Mouse (Mus musculus): Measurements from ENCODE around the gene Cdc42se2. TPM values are rescaled to one million over a fixed set of nuclear protein-coding genes. Genes with fewer than 3 reads are reported as not detected.
A peak's percentile ranks its signal among the peaks of the same experiment; 100 is the strongest.

The Cdc42se2 gene
- polyA plus RNA-seq, 1 experiment from 2014 or later: 136 TPM

GRCm38 (mm10) chr11:54771549-54771948 lies 15.9 kb downstream of the Cdc42se2 start:
- no peak for ATAC-seq
- H3K4me2 ChIP-seq (ENCODE audit: low read length): no peak overlapping the region
- H3K9me3 ChIP-seq (ENCODE audit: control insufficient read depth, low read length): no peaks in the 10 kb centered on the region
- H3K27ac ChIP-seq (ENCODE audit: low read depth, low read length): no peak overlapping the region
- no peaks in the 10 kb centered on the region for H3K36me3 ChIP-seq (ENCODE audit: control insufficient read depth, insufficient read depth, low read length)
- no peak overlapping the region for H3K9ac ChIP-seq (ENCODE audit: low read depth, low read length)
- H3K27me3 ChIP-seq (replicated peaks; ENCODE audit: control insufficient read depth, insufficient read depth, low read length): no peaks in the 10 kb centered on the region
- no peak overlapping the region for H3K4me3 ChIP-seq (ENCODE audit: low read length)
- H3K4me1 ChIP-seq (ENCODE audit: control insufficient read depth, insufficient read depth, low read depth, low read length): peaks cover 5% of the 10 kb centered on the region

GRCm38 (mm10) chr11:54769843-54770242 lies 17.6 kb downstream of the Cdc42se2 start:
- no peak overlapping the region for H3K9ac ChIP-seq (ENCODE audit: low read depth, low read length)
- H3K4me3 ChIP-seq (ENCODE audit: low read length): no peak overlapping the region
- no peaks in the 10 kb centered on the region for H3K36me3 ChIP-seq (ENCODE audit: control insufficient read depth, insufficient read depth, low read length)
- WGBS: 89% methylated on average over 5 of the region's 5 CpGs
- peaks cover 5% of the 10 kb centered on the region for H3K4me1 ChIP-seq (ENCODE audit: control insufficient read depth, insufficient read depth, low read depth, low read length)
- no peak overlapping the region for H3K4me2 ChIP-seq (ENCODE audit: low read length)
- H3K9me3 ChIP-seq (ENCODE audit: control insufficient read depth, low read length): no peaks in the 10 kb centered on the region
- no peak for ATAC-seq
- no peak overlapping the region for H3K27ac ChIP-seq (ENCODE audit: low read depth, low read length)
- no peaks in the 10 kb centered on the region for H3K27me3 ChIP-seq (replicated peaks; ENCODE audit: control insufficient read depth, insufficient read depth, low read length)

GRCm38 (mm10) chr11:54768116-54768690 lies 19.3 kb downstream of the Cdc42se2 start:
- Histone ChIP-seq H3K9ac (ENCODE audit: low read depth, low read length) (no peak overlapping the region), H3K4me2 (ENCODE audit: low read length) (no peak overlapping the region), H3K4me1 (ENCODE audit: control insufficient read depth, insufficient read depth, low read depth, low read length) (peaks cover 5% of the 10 kb centered on the region), H3K27me3 (replicated peaks; ENCODE audit: control insufficient read depth, insufficient read depth, low read length) (no peaks in the 10 kb centered on the region), H3K27ac (ENCODE audit: low read depth, low read length) (no peak overlapping the region), H3K4me3 (ENCODE audit: low read length) (no peak overlapping the region), H3K36me3 (ENCODE audit: control insufficient read depth, insufficient read depth, low read length) (no peaks in the 10 kb centered on the region), H3K9me3 (ENCODE audit: control insufficient read depth, low read length) (no peaks in the 10 kb centered on the region)
- 75% methylated on average over 3 of the region's 3 CpGs for WGBS
- ATAC-seq: no peak

- no peak overlapping the region for H3K4me3 ChIP-seq (ENCODE audit: low read length)
These were observed 22.7 kb downstream of the Cdc42se2 start for GRCm38 (mm10) chr11:54764759-54765158.

GRCm38 (mm10) chr11:54764026-54764425 lies 23.4 kb downstream of the Cdc42se2 start:
- Histone ChIP-seq H3K9ac (ENCODE audit: low read depth, low read length) (no peak overlapping the region), H3K9me3 (ENCODE audit: control insufficient read depth, low read length) (no peaks in the 10 kb centered on the region), H3K27me3 (replicated peaks; ENCODE audit: control insufficient read depth, insufficient read depth, low read length) (no peaks in the 10 kb centered on the region), H3K4me2 (ENCODE audit: low read length) (no peak overlapping the region), H3K4me1 (ENCODE audit: control insufficient read depth, insufficient read depth, low read depth, low read length) (peaks cover 2% of the 10 kb centered on the region; the same call in 1 of the 2 replicates), H3K4me3 (ENCODE audit: low read length) (no peak overlapping the region), H3K36me3 (ENCODE audit: control insufficient read depth, insufficient read depth, low read length) (no peaks in the 10 kb centered on the region), H3K27ac (ENCODE audit: low read depth, low read length) (no peak overlapping the region)
- no peak for ATAC-seq
- WGBS: 76% methylated on average over 3 of the region's 3 CpGs

More at GRCm38 (mm10) chr11:54764759-54765158, 22.7 kb downstream of the Cdc42se2 start:
- peaks cover 2% of the 10 kb centered on the region; the same call in 1 of the 2 replicates for H3K4me1 ChIP-seq (ENCODE audit: control insufficient read depth, insufficient read depth, low read depth, low read length)
- no peaks in the 10 kb centered on the region for H3K9me3 ChIP-seq (ENCODE audit: control insufficient read depth, low read length)
- H3K9ac ChIP-seq (ENCODE audit: low read depth, low read length): no peak overlapping the region
- no peak overlapping the region for H3K4me2 ChIP-seq (ENCODE audit: low read length)
- H3K27me3 ChIP-seq (replicated peaks; ENCODE audit: control insufficient read depth, insufficient read depth, low read length): no peaks in the 10 kb centered on the region
- 90% methylated on average over 1 of the region's 1 CpGs for WGBS
- no peaks in the 10 kb centered on the region for H3K36me3 ChIP-seq (ENCODE audit: control insufficient read depth, insufficient read depth, low read length)
- no peak overlapping the region for H3K27ac ChIP-seq (ENCODE audit: low read depth, low read length)
- no peak for ATAC-seq

- Histone ChIP-seq H3K36me3 (ENCODE audit: control insufficient read depth, insufficient read depth, low read length) (no peaks in the 10 kb centered on the region), H3K27ac (ENCODE audit: low read depth, low read length) (no peak overlapping the region), H3K27me3 (replicated peaks; ENCODE audit: control insufficient read depth, insufficient read depth, low read length) (no peaks in the 10 kb centered on the region), H3K4me2 (ENCODE audit: low read length) (no peak overlapping the region), H3K9me3 (ENCODE audit: control insufficient read depth, low read length) (no peaks in the 10 kb centered on the region), H3K4me3 (ENCODE audit: low read length) (no peak overlapping the region), H3K9ac (ENCODE audit: low read depth, low read length) (no peak overlapping the region), H3K4me1 (ENCODE audit: control insufficient read depth, insufficient read depth, low read depth, low read length) (peaks cover under 1% of the 10 kb centered on the region; the same call in 1 of the 2 replicates)
- no peak for ATAC-seq
- 93% methylated on average over 5 of the region's 5 CpGs for WGBS
These were observed 24.7 kb downstream of the Cdc42se2 start for GRCm38 (mm10) chr11:54762735-54763134.

- no peak overlapping the region for H3K4me3 ChIP-seq (ENCODE audit: low read length)
- peaks cover 21% of the 10 kb centered on the region for H3K4me1 ChIP-seq (ENCODE audit: control insufficient read depth, insufficient read depth, low read depth, low read length)
- H3K9ac ChIP-seq (ENCODE audit: low read depth, low read length): no peak overlapping the region
- H3K36me3 ChIP-seq (ENCODE audit: control insufficient read depth, insufficient read depth, low read length): 0 out of 2 replicates have a peak, but pooled peaks cover 2% of the 10 kb centered on the region
- no peak for ATAC-seq
- 0 out of 2 replicates have a peak, but pooled peaks cover 1% of the 10 kb centered on the region for H3K9me3 ChIP-seq (ENCODE audit: control insufficient read depth, low read length)
- H3K27ac ChIP-seq (ENCODE audit: low read depth, low read length): no peak overlapping the region
- H3K27me3 ChIP-seq (replicated peaks; ENCODE audit: control insufficient read depth, insufficient read depth, low read length): no peaks in the 10 kb centered on the region
- no peak overlapping the region for H3K4me2 ChIP-seq (ENCODE audit: low read length)
- WGBS: 8% methylated on average over 1 of the region's 1 CpGs
These were observed 29.5 kb downstream of the Cdc42se2 start for GRCm38 (mm10) chr11:54757993-54758392.

- H3K4me2 ChIP-seq (ENCODE audit: low read length): no peak overlapping the region
- ATAC-seq: no peak
These were observed 32.3 kb downstream of the Cdc42se2 start for GRCm38 (mm10) chr11:54755148-54755664.

GRCm38 (mm10) chr11:54754301-54755147 lies 33.0 kb downstream of the Cdc42se2 start:
- H3K4me1 ChIP-seq (ENCODE audit: control insufficient read depth, insufficient read depth, low read depth, low read length): peaks cover 21% of the 10 kb centered on the region
- H3K9ac ChIP-seq (ENCODE audit: low read depth, low read length): no peak overlapping the region
- 0 out of 2 replicates have a peak, but pooled peaks cover 2% of the 10 kb centered on the region for H3K9me3 ChIP-seq (ENCODE audit: control insufficient read depth, low read length)
- H3K27me3 ChIP-seq (replicated peaks; ENCODE audit: control insufficient read depth, insufficient read depth, low read length): no peaks in the 10 kb centered on the region
- H3K4me2 ChIP-seq (ENCODE audit: low read length): peak overlapping the region; percentile 23
- H3K36me3 ChIP-seq (ENCODE audit: control insufficient read depth, insufficient read depth, low read length): peaks cover 3% of the 10 kb centered on the region; the same call in 1 of the 2 replicates
- peak; percentile 92 for ATAC-seq
- H3K4me3 ChIP-seq (ENCODE audit: low read length): no peak overlapping the region
- peak overlapping the region; percentile 74 for H3K27ac ChIP-seq (ENCODE audit: low read depth, low read length)
- WGBS: 11% methylated on average over 10 of the region's 10 CpGs

More at GRCm38 (mm10) chr11:54755148-54755664, 32.3 kb downstream of the Cdc42se2 start:
- H3K4me1 ChIP-seq (ENCODE audit: control insufficient read depth, insufficient read depth, low read depth, low read length): peaks cover 21% of the 10 kb centered on the region
- H3K4me3 ChIP-seq (ENCODE audit: low read length): no peak overlapping the region
- 28% methylated on average over 5 of the region's 5 CpGs for WGBS
- peak overlapping the region; percentile 58 for H3K27ac ChIP-seq (ENCODE audit: low read depth, low read length)
- H3K36me3 ChIP-seq (ENCODE audit: control insufficient read depth, insufficient read depth, low read length): 0 out of 2 replicates have a peak, but pooled peaks cover 3% of the 10 kb centered on the region
- 0 out of 2 replicates have a peak, but pooled peaks cover 2% of the 10 kb centered on the region for H3K9me3 ChIP-seq (ENCODE audit: control insufficient read depth, low read length)
- H3K27me3 ChIP-seq (replicated peaks; ENCODE audit: control insufficient read depth, insufficient read depth, low read length): no peaks in the 10 kb centered on the region
- H3K9ac ChIP-seq (ENCODE audit: low read depth, low read length): no peak overlapping the region
